Mouse (Mus musculus) kidney, adult 2 months (tissue): Measurements from ENCODE around the gene Bend3.

Experiments
- CTCF ChIP-seq: fragments of 200-500 bp; conservative IDR thresholded peaks from 2 replicates; pipeline ENCODE4 v1.5.1; 2011; ENCODE audit warnings: low read depth, mild to moderate bottlenecking, control low read depth, low read length, moderate library complexity, mixed read lengths; ENCODE audit not compliant: insufficient read depth, insufficient read length
- POLR2A ChIP-seq: fragments of 200-500 bp; IDR thresholded peaks from one replicate; pipeline ENCODE4 v1.6.1; 2011; ENCODE audit warnings: low read depth, low read length, control low read depth

GRCm38 (mm10) chr10:43463227-43463626, 15.4 kb upstream of the Bend3 start:
- TF ChIP-seq CTCF: no peak
- no peak for TF ChIP-seq POLR2A
